Mouse (Mus musculus): Measurements from ENCODE around the gene Bend4. TPM values are rescaled to one million over a fixed set of nuclear protein-coding genes. Genes with fewer than 3 reads are reported as not detected.

The Bend4 gene
- polyA plus RNA-seq, 1 experiment from 2014 or later: 8.7 TPM

- 30% methylated on average over 17 of the region's 17 CpGs for WGBS
- no peaks in the 10 kb centered on the region; the same call in 1 of the 2 replicates for H3K27me3 ChIP-seq
- H3K4me1 ChIP-seq: peaks cover 11% of the 10 kb centered on the region
- H3K27ac ChIP-seq: no peak overlapping the region
- H3K36me3 ChIP-seq (replicated peaks): no peaks in the 10 kb centered on the region
- no peak overlapping the region for H3K9ac ChIP-seq
- H3K4me2 ChIP-seq: peak overlapping the region; percentile 31
- no peak overlapping the region for H3K4me3 ChIP-seq (replicated peaks)
- no peaks in the 10 kb centered on the region for H3K9me3 ChIP-seq
- ATAC-seq (ENCODE audit: low FRiP score): peak; percentile 60; the same call in 1 of the 2 replicates
Observed at GRCm38 (mm10) chr5:67444217-67445050, 16.3 kb upstream of the Bend4 start.

- no peak overlapping the region for H3K9ac ChIP-seq
- H3K4me1 ChIP-seq: peaks cover 11% of the 10 kb centered on the region
- H3K27me3 ChIP-seq: no peaks in the 10 kb centered on the region; the same call in 1 of the 2 replicates
- ATAC-seq (ENCODE audit: low FRiP score): no peak
- H3K36me3 ChIP-seq (replicated peaks): no peaks in the 10 kb centered on the region
- WGBS: 50% methylated on average over 6 of the region's 6 CpGs
- no peak overlapping the region for H3K27ac ChIP-seq
- H3K9me3 ChIP-seq: no peaks in the 10 kb centered on the region
- H3K4me3 ChIP-seq (replicated peaks): no peak overlapping the region
- H3K4me2 ChIP-seq: no peak overlapping the region
Observed at GRCm38 (mm10) chr5:67442813-67443450, 14.8 kb upstream of the Bend4 start.

GRCm38 (mm10) chr5:67440563-67440962 is 12.5 kb upstream of the Bend4 start:
- Histone ChIP-seq H3K36me3 (replicated peaks) (no peaks in the 10 kb centered on the region), H3K4me1 (peaks cover 11% of the 10 kb centered on the region), H3K9ac (no peak overlapping the region), H3K27me3 (no peaks in the 10 kb centered on the region; the same call in 1 of the 2 replicates), H3K9me3 (no peaks in the 10 kb centered on the region), H3K27ac (no peak overlapping the region), H3K4me2 (no peak overlapping the region), H3K4me3 (replicated peaks) (no peak overlapping the region)
- 93% methylated on average over 8 of the region's 8 CpGs for WGBS
- no peak for ATAC-seq (ENCODE audit: low FRiP score)

GRCm38 (mm10) chr5:67437403-67437802 is 9.3 kb upstream of the Bend4 start:
- Histone ChIP-seq H3K4me2 (no peak overlapping the region), H3K9me3 (no peaks in the 10 kb centered on the region), H3K4me3 (replicated peaks) (no peak overlapping the region), H3K27me3 (no peaks in the 10 kb centered on the region; the same call in 1 of the 2 replicates), H3K9ac (no peak overlapping the region), H3K27ac (no peak overlapping the region), H3K4me1 (no peaks in the 10 kb centered on the region), H3K36me3 (replicated peaks) (no peaks in the 10 kb centered on the region)
- ATAC-seq (ENCODE audit: low FRiP score): no peak
- WGBS: 49% methylated on average over 2 of the region's 2 CpGs

GRCm38 (mm10) chr5:67426478-67427442 is 1.4 kb downstream of the Bend4 start:
- Histone ChIP-seq H3K27me3 (peaks cover 23% of the 10 kb centered on the region), H3K9me3 (no peaks in the 10 kb centered on the region), H3K4me1 (peaks cover 28% of the 10 kb centered on the region), H3K27ac (peak overlapping the region; percentile 74), H3K36me3 (replicated peaks) (no peaks in the 10 kb centered on the region), H3K9ac (peak overlapping the region; percentile 74), H3K4me2 (peak overlapping the region; percentile 86), H3K4me3 (replicated peaks) (peak overlapping the region; percentile 74)
- peak; percentile 47 for ATAC-seq (ENCODE audit: low FRiP score)
- 2% methylated on average over 81 of the region's 121 CpGs for WGBS

- no peaks in the 10 kb centered on the region for H3K9me3 ChIP-seq
- ATAC-seq (ENCODE audit: low FRiP score): no peak
- H3K4me2 ChIP-seq: peak overlapping the region; percentile 86
- no peak overlapping the region for H3K27ac ChIP-seq
- peaks cover 23% of the 10 kb centered on the region for H3K27me3 ChIP-seq
- H3K36me3 ChIP-seq (replicated peaks): no peaks in the 10 kb centered on the region
- 0 out of 2 replicates have a peak overlapping the region, but pooled peaks have one; percentile 74 for H3K9ac ChIP-seq
- 17% methylated on average over 5 of the region's 5 CpGs for WGBS
- H3K4me1 ChIP-seq: peaks cover 28% of the 10 kb centered on the region
- peak overlapping the region; percentile 74 for H3K4me3 ChIP-seq (replicated peaks)
Observed at GRCm38 (mm10) chr5:67426011-67426410, 2.1 kb downstream of the Bend4 start.

- Histone ChIP-seq H3K4me1 (peaks cover 28% of the 10 kb centered on the region), H3K27ac (no peak overlapping the region), H3K4me2 (no peak overlapping the region), H3K9me3 (no peaks in the 10 kb centered on the region), H3K4me3 (replicated peaks) (no peak overlapping the region), H3K9ac (no peak overlapping the region), H3K27me3 (peaks cover 23% of the 10 kb centered on the region), H3K36me3 (replicated peaks) (no peaks in the 10 kb centered on the region)
- peak; percentile 5; the same call in 1 of the 2 replicates for ATAC-seq (ENCODE audit: low FRiP score)
- WGBS: 38% methylated on average over 3 of the region's 3 CpGs
Observed at GRCm38 (mm10) chr5:67424636-67425035, 3.5 kb downstream of the Bend4 start.

- Histone ChIP-seq H3K9ac (no peak overlapping the region), H3K4me2 (no peak overlapping the region), H3K4me3 (replicated peaks) (no peak overlapping the region), H3K4me1 (peaks cover 28% of the 10 kb centered on the region), H3K36me3 (replicated peaks) (no peaks in the 10 kb centered on the region), H3K27me3 (peaks cover 23% of the 10 kb centered on the region), H3K9me3 (no peaks in the 10 kb centered on the region), H3K27ac (no peak overlapping the region)
- WGBS: 67% methylated on average over 2 of the region's 2 CpGs
- no peak for ATAC-seq (ENCODE audit: low FRiP score)
Observed at GRCm38 (mm10) chr5:67423963-67424362, 4.1 kb downstream of the Bend4 start.

- H3K9ac ChIP-seq: no peak overlapping the region
- peaks cover 19% of the 10 kb centered on the region for H3K27me3 ChIP-seq
- no peaks in the 10 kb centered on the region for H3K36me3 ChIP-seq (replicated peaks)
- H3K4me1 ChIP-seq: peaks cover 28% of the 10 kb centered on the region
- no peak for ATAC-seq (ENCODE audit: low FRiP score)
- WGBS: 56% methylated on average over 9 of the region's 9 CpGs
- no peak overlapping the region for H3K4me3 ChIP-seq (replicated peaks)
- H3K4me2 ChIP-seq: no peak overlapping the region
- peak overlapping the region; percentile 65; the same call in 1 of the 2 replicates for H3K27ac ChIP-seq
- no peaks in the 10 kb centered on the region for H3K9me3 ChIP-seq
Observed at GRCm38 (mm10) chr5:67423326-67423725, 4.8 kb downstream of the Bend4 start.

- Histone ChIP-seq H3K27me3 (no peaks in the 10 kb centered on the region), H3K36me3 (replicated peaks) (0 out of 2 replicates have a peak, but pooled peaks cover 5% of the 10 kb centered on the region), H3K4me3 (replicated peaks) (no peak overlapping the region), H3K4me1 (0 out of 2 replicates have a peak, but pooled peaks cover 9% of the 10 kb centered on the region), H3K27ac (no peak overlapping the region), H3K4me2 (no peak overlapping the region), H3K9ac (no peak overlapping the region), H3K9me3 (no peaks in the 10 kb centered on the region)
- WGBS: 80% methylated on average over 4 of the region's 4 CpGs
- no peak for ATAC-seq (ENCODE audit: low FRiP score)
Observed at GRCm38 (mm10) chr5:67419407-67419806, 8.7 kb downstream of the Bend4 start.

- H3K4me1 ChIP-seq: no peaks in the 10 kb centered on the region
- H3K27ac ChIP-seq: no peak overlapping the region
- H3K9ac ChIP-seq: no peak overlapping the region
- no peak overlapping the region for H3K4me3 ChIP-seq (replicated peaks)
- H3K9me3 ChIP-seq: no peaks in the 10 kb centered on the region
- 81% methylated on average over 7 of the region's 7 CpGs for WGBS
- H3K36me3 ChIP-seq (replicated peaks): 0 out of 2 replicates have a peak, but pooled peaks cover 5% of the 10 kb centered on the region
- no peak overlapping the region for H3K4me2 ChIP-seq
- no peak for ATAC-seq (ENCODE audit: low FRiP score)
- no peaks in the 10 kb centered on the region for H3K27me3 ChIP-seq
Observed at GRCm38 (mm10) chr5:67411475-67411874, 16.6 kb downstream of the Bend4 start.
